Mouse (Mus musculus): ENCODE measurements around the gene Camk2d. TPM values are rescaled to one million over a fixed set of nuclear protein-coding genes. Genes with fewer than 3 reads are reported as not detected.

Camk2d gene
- polyA plus RNA-seq, 1 experiment from 2014 or later = 125 TPM

GRCm38 (mm10) chr3:126611624-126612023 is 15.5 kb downstream of the Camk2d start:
- no peak for ATAC-seq (ENCODE audit: insufficient number of reproducible peaks, low FRiP score)
- Histone ChIP-seq H3K9me3 (replicated peaks) (peaks cover 2% of the 10 kb centered on the region; the same call in 1 of the 2 replicates), H3K4me3 (peak overlapping the region; percentile 4; the same call in 1 of the 2 replicates), H3K4me2 (peak overlapping the region; percentile 56), H3K9ac (peak overlapping the region; percentile 50; the same call in 1 of the 2 replicates), H3K27me3 (replicated peaks) (no peaks in the 10 kb centered on the region), H3K4me1 (replicated peaks) (peaks cover 56% of the 10 kb centered on the region), H3K36me3 (peaks cover 10% of the 10 kb centered on the region), H3K27ac (ENCODE audit: poor library complexity, severe bottlenecking) (peak overlapping the region; percentile 87)
- 2% methylated on average over 7 of the region's 7 CpGs for WGBS

GRCm38 (mm10) chr3:126612748-126613509 is 16.8 kb downstream of the Camk2d start:
- H3K9me3 ChIP-seq (replicated peaks) = peaks cover 5% of the 10 kb centered on the region; the same call in 1 of the 2 replicates
- no peak overlapping the region for H3K9ac ChIP-seq
- no peak overlapping the region for H3K27ac ChIP-seq (ENCODE audit: poor library complexity, severe bottlenecking)
- H3K4me3 ChIP-seq = no peak overlapping the region
- H3K4me2 ChIP-seq = no peak overlapping the region
- H3K4me1 ChIP-seq (replicated peaks) = peaks cover 57% of the 10 kb centered on the region
- no peaks in the 10 kb centered on the region for H3K27me3 ChIP-seq (replicated peaks)
- H3K36me3 ChIP-seq = peaks cover 13% of the 10 kb centered on the region
- 39% methylated on average over 4 of the region's 4 CpGs for WGBS
- no peak for ATAC-seq (ENCODE audit: insufficient number of reproducible peaks, low FRiP score)

GRCm38 (mm10) chr3:126613510-126614128 is 17.5 kb downstream of the Camk2d start:
- WGBS = 57% methylated on average over 11 of the region's 11 CpGs
- H3K4me1 ChIP-seq (replicated peaks) = peaks cover 60% of the 10 kb centered on the region
- peaks cover 13% of the 10 kb centered on the region for H3K36me3 ChIP-seq

GRCm38 (mm10) chr3:126615306-126615705 is 19.2 kb downstream of the Camk2d start:
- no peak for ATAC-seq (ENCODE audit: insufficient number of reproducible peaks, low FRiP score)
- H3K4me1 ChIP-seq (replicated peaks) = peaks cover 46% of the 10 kb centered on the region

More at GRCm38 (mm10) chr3:126613510-126614128, 17.5 kb downstream of the Camk2d start:
- Histone ChIP-seq H3K9ac (no peak overlapping the region), H3K9me3 (replicated peaks) (peaks cover 5% of the 10 kb centered on the region; the same call in 1 of the 2 replicates), H3K4me2 (no peak overlapping the region), H3K27me3 (replicated peaks) (no peaks in the 10 kb centered on the region), H3K27ac (ENCODE audit: poor library complexity, severe bottlenecking) (no peak overlapping the region), H3K4me3 (no peak overlapping the region)
- no peak for ATAC-seq (ENCODE audit: insufficient number of reproducible peaks, low FRiP score)

GRCm38 (mm10) chr3:126620152-126620551 is 24.1 kb downstream of the Camk2d start:
- Histone ChIP-seq H3K27ac (ENCODE audit: poor library complexity, severe bottlenecking) (no peak overlapping the region), H3K4me2 (no peak overlapping the region), H3K9me3 (replicated peaks) (peaks cover 5% of the 10 kb centered on the region; the same call in 1 of the 2 replicates), H3K4me3 (no peak overlapping the region), H3K4me1 (replicated peaks) (peaks cover 20% of the 10 kb centered on the region), H3K36me3 (peaks cover 23% of the 10 kb centered on the region), H3K27me3 (replicated peaks) (no peaks in the 10 kb centered on the region), H3K9ac (no peak overlapping the region)
- no peak for ATAC-seq (ENCODE audit: insufficient number of reproducible peaks, low FRiP score)
- 83% methylated on average over 6 of the region's 6 CpGs for WGBS

More at GRCm38 (mm10) chr3:126615306-126615705, 19.2 kb downstream of the Camk2d start:
- Histone ChIP-seq H3K4me3 (no peak overlapping the region), H3K9ac (no peak overlapping the region), H3K27ac (ENCODE audit: poor library complexity, severe bottlenecking) (no peak overlapping the region), H3K9me3 (replicated peaks) (peaks cover 5% of the 10 kb centered on the region; the same call in 1 of the 2 replicates), H3K4me2 (no peak overlapping the region), H3K36me3 (peaks cover 21% of the 10 kb centered on the region), H3K27me3 (replicated peaks) (no peaks in the 10 kb centered on the region)
- 67% methylated on average over 6 of the region's 6 CpGs for WGBS

- 93% methylated on average over 2 of the region's 2 CpGs for WGBS
These were observed 26.4 kb downstream of the Camk2d start for GRCm38 (mm10) chr3:126622509-126622908.

GRCm38 (mm10) chr3:126624994-126625763 is 29.1 kb downstream of the Camk2d start:
- ATAC-seq (ENCODE audit: insufficient number of reproducible peaks, low FRiP score) = no peak
- H3K27ac ChIP-seq (ENCODE audit: poor library complexity, severe bottlenecking) = no peak overlapping the region
- H3K4me1 ChIP-seq (replicated peaks) = peaks cover 26% of the 10 kb centered on the region
- H3K4me2 ChIP-seq = no peak overlapping the region
- peaks cover 3% of the 10 kb centered on the region; the same call in 1 of the 2 replicates for H3K36me3 ChIP-seq
- WGBS = 89% methylated on average over 11 of the region's 11 CpGs
- H3K9me3 ChIP-seq (replicated peaks) = no peaks in the 10 kb centered on the region
- no peaks in the 10 kb centered on the region for H3K27me3 ChIP-seq (replicated peaks)
- H3K9ac ChIP-seq = no peak overlapping the region
- no peak overlapping the region for H3K4me3 ChIP-seq

More at GRCm38 (mm10) chr3:126622509-126622908, 26.4 kb downstream of the Camk2d start:
- H3K4me2 ChIP-seq = no peak overlapping the region
- H3K4me1 ChIP-seq (replicated peaks) = peaks cover 26% of the 10 kb centered on the region
- no peak overlapping the region for H3K4me3 ChIP-seq
- no peak overlapping the region for H3K27ac ChIP-seq (ENCODE audit: poor library complexity, severe bottlenecking)
- peaks cover 12% of the 10 kb centered on the region for H3K36me3 ChIP-seq
- no peak overlapping the region for H3K9ac ChIP-seq
- H3K27me3 ChIP-seq (replicated peaks) = no peaks in the 10 kb centered on the region
- H3K9me3 ChIP-seq (replicated peaks) = no peaks in the 10 kb centered on the region
- ATAC-seq (ENCODE audit: insufficient number of reproducible peaks, low FRiP score) = no peak

- H3K36me3 ChIP-seq = 0 out of 2 replicates have a peak, but pooled peaks cover 3% of the 10 kb centered on the region
- H3K27ac ChIP-seq (ENCODE audit: poor library complexity, severe bottlenecking) = no peak overlapping the region
- WGBS = 86% methylated on average over 8 of the region's 8 CpGs
- H3K27me3 ChIP-seq (replicated peaks) = no peaks in the 10 kb centered on the region
- H3K9ac ChIP-seq = no peak overlapping the region
- no peak overlapping the region for H3K4me2 ChIP-seq
- no peaks in the 10 kb centered on the region for H3K9me3 ChIP-seq (replicated peaks)
- ATAC-seq (ENCODE audit: insufficient number of reproducible peaks, low FRiP score) = no peak
- no peak overlapping the region for H3K4me3 ChIP-seq
- H3K4me1 ChIP-seq (replicated peaks) = peaks cover 26% of the 10 kb centered on the region
These were observed 29.6 kb downstream of the Camk2d start for GRCm38 (mm10) chr3:126625764-126626040.

GRCm38 (mm10) chr3:126627968-126628367 is 31.9 kb downstream of the Camk2d start:
- Histone ChIP-seq H3K9ac (no peak overlapping the region), H3K36me3 (no peaks in the 10 kb centered on the region), H3K9me3 (replicated peaks) (no peaks in the 10 kb centered on the region), H3K27ac (ENCODE audit: poor library complexity, severe bottlenecking) (no peak overlapping the region), H3K4me1 (replicated peaks) (peaks cover 33% of the 10 kb centered on the region), H3K27me3 (replicated peaks) (no peaks in the 10 kb centered on the region), H3K4me3 (no peak overlapping the region), H3K4me2 (no peak overlapping the region)
- 84% methylated on average over 4 of the region's 4 CpGs for WGBS
- ATAC-seq (ENCODE audit: insufficient number of reproducible peaks, low FRiP score) = no peak

GRCm38 (mm10) chr3:126628380-126628779 is 32.3 kb downstream of the Camk2d start:
- H3K4me3 ChIP-seq = no peak overlapping the region
- 45% methylated on average over 3 of the region's 3 CpGs for WGBS
- no peaks in the 10 kb centered on the region for H3K9me3 ChIP-seq (replicated peaks)
- no peak overlapping the region for H3K4me2 ChIP-seq
- no peaks in the 10 kb centered on the region for H3K27me3 ChIP-seq (replicated peaks)
- H3K36me3 ChIP-seq = no peaks in the 10 kb centered on the region
- H3K4me1 ChIP-seq (replicated peaks) = peaks cover 33% of the 10 kb centered on the region
- no peak overlapping the region for H3K9ac ChIP-seq
- peak overlapping the region; percentile 83 for H3K27ac ChIP-seq (ENCODE audit: poor library complexity, severe bottlenecking)
- ATAC-seq (ENCODE audit: insufficient number of reproducible peaks, low FRiP score) = no peak

GRCm38 (mm10) chr3:126629040-126629439 is 32.9 kb downstream of the Camk2d start:
- no peak overlapping the region for H3K4me3 ChIP-seq
- whole genome bisulfite sequencing = 80% methylated on average over 2 of the region's 2 CpGs
- peaks cover 33% of the 10 kb centered on the region for H3K4me1 ChIP-seq (replicated peaks)
- H3K27ac ChIP-seq (ENCODE audit: poor library complexity, severe bottlenecking) = peak overlapping the region; percentile 83
- H3K9ac ChIP-seq = no peak overlapping the region
- H3K9me3 ChIP-seq (replicated peaks) = no peaks in the 10 kb centered on the region
- no peak overlapping the region for H3K4me2 ChIP-seq
- no peaks in the 10 kb centered on the region for H3K36me3 ChIP-seq
- no peak for ATAC-seq (ENCODE audit: insufficient number of reproducible peaks, low FRiP score)
- no peaks in the 10 kb centered on the region for H3K27me3 ChIP-seq (replicated peaks)

Measured in heart, embryonic 12.5 days (tissue).